Mouse (Mus musculus): ENCODE results near the gene Pgm2. TPM values are rescaled to one million over a fixed set of nuclear protein-coding genes. Genes with fewer than 3 reads are reported as not detected.

Gene Pgm2
- total RNA-seq, 1 experiment from 2014 or later, result 40.6 TPM

- peak; percentile 78 for ATAC-seq (replicated peaks; ENCODE audit: low read depth, poor library complexity, severe bottlenecking)
Measured at GRCm38 (mm10) chr5:64136325-64136724, 43.6 kb downstream of the Pgm2 start.

DNA sequence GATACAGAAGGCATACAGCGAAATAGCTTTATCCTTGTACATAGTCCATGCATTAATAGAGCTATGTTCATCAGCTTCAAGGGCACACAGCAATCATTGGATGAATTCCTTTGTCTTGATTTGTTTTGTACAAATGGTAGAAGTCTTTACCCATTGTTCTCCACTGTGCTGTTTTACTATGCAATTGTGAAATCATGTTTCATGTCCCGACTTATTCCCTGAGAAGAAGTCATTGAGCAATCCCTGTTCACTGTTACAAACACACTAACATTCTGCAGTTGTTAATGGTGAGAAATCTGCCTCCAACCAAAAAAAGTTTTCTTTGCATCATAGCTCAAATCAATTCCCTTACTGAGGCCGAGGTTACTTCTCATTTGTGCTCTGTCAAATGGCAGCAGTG lies 47.5 kb downstream of the Pgm2 start:
- ATAC-seq (replicated peaks; ENCODE audit: low read depth, poor library complexity, severe bottlenecking), result 0 out of 2 replicates have a peak, but pooled peaks have one; percentile 25

- ATAC-seq (replicated peaks; ENCODE audit: low read depth, poor library complexity, severe bottlenecking), result no peak
Measured at GRCm38 (mm10) chr5:64144315-64144714, 51.6 kb downstream of the Pgm2 start.

GRCm38 (mm10) chr5:64146384-64147005 lies 53.7 kb downstream of the Pgm2 start:
- ATAC-seq (replicated peaks; ENCODE audit: low read depth, poor library complexity, severe bottlenecking), result no peak

GRCm38 (mm10) chr5:64149184-64150127 lies 56.7 kb downstream of the Pgm2 start:
- peak; percentile 88 for ATAC-seq (replicated peaks; ENCODE audit: low read depth, poor library complexity, severe bottlenecking)

DNA sequence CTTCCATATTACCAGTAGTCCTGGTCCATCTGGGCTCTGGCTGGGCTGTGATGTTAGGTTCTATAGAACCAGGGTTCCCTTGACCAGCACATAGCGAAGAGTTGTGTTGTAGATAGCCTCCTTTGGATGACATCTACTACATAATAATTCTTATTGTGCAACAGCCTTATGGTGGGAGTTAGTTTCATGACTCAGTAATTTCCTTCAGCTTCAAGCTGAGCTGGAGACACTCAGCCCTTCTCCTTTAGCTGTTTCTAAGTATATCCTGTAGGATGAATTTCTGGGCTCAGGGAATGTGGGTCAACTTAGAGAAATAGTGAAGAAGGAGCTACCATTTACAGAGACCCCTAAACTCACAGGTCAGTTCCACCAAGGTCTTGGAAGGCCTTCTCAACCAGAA lies 60.6 kb downstream of the Pgm2 start:
- no peak for ATAC-seq (replicated peaks; ENCODE audit: low read depth, poor library complexity, severe bottlenecking)

- peak; percentile 69 for ATAC-seq (replicated peaks; ENCODE audit: low read depth, poor library complexity, severe bottlenecking)
Measured at GRCm38 (mm10) chr5:64155861-64156550, 63.3 kb downstream of the Pgm2 start, which contains the start of gene Tbc1d1. Gene Tbc1d1, plus strand, starts transcription at chr5:64156305.

DNA sequence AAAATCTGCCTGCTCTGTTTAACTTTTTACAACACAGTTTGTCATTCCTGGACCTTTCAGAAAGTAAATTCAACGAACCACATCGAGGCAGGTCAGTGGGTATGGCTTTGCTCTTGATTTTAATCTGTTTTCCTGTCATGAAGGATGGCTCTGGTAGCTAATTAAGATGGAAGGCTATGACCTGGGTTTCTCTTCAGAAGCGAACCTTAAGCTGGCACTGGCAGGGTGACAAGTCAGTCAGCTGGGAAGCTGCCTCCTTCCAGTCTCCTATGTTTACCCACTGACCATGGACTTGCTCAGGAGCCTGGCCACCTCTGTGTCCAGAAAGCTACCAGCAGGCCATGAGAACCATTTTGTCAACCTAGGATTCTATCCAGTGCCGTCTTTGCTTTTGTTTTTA lies 63.8 kb downstream of the Pgm2 start:
- no peak for ATAC-seq (replicated peaks; ENCODE audit: low read depth, poor library complexity, severe bottlenecking)

- ATAC-seq (replicated peaks; ENCODE audit: low read depth, poor library complexity, severe bottlenecking), result 0 out of 2 replicates have a peak, but pooled peaks have one; percentile 6
Measured at GRCm38 (mm10) chr5:64157926-64158325, 65.2 kb downstream of the Pgm2 start.

- ATAC-seq (replicated peaks; ENCODE audit: low read depth, poor library complexity, severe bottlenecking), result no peak
Measured at GRCm38 (mm10) chr5:64158501-64158900, 65.8 kb downstream of the Pgm2 start.

DNA sequence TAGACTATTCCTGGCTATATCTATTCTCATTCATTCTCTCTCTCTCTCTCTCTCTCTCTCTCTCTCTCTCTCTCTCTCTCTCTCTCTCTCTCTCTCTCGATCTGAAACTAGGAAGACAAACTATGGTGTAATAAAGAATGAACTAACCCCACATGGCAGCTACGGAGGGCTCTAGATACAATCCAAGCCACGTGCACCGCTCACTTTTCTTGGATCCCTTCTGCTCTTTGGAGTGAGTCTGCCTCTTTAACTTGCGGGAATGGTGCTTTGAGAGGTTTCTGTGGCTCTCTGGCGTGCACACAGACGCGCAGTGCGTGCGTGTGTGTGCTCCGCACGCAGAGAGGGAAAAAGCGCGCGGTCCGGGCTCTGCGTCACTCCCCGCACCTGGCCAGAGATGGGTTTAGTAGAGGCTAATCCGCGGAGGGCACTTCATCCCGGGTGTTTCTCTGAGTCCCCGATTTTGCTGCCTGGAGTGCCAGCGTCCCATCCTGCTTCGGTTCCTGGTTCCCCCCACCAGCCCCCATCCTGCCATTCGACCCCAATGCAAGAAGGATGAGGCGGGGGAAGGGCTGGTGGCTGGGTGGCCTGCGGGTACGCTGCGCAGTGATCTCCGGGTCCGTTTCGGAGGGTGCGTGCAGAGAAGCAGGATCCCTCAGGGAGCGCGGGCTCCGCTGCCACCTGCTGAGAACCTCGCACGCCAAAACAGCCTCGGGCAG lies 66.5 kb downstream of the Pgm2 start:
- no peak for ATAC-seq (replicated peaks; ENCODE audit: low read depth, poor library complexity, severe bottlenecking)

DNA sequence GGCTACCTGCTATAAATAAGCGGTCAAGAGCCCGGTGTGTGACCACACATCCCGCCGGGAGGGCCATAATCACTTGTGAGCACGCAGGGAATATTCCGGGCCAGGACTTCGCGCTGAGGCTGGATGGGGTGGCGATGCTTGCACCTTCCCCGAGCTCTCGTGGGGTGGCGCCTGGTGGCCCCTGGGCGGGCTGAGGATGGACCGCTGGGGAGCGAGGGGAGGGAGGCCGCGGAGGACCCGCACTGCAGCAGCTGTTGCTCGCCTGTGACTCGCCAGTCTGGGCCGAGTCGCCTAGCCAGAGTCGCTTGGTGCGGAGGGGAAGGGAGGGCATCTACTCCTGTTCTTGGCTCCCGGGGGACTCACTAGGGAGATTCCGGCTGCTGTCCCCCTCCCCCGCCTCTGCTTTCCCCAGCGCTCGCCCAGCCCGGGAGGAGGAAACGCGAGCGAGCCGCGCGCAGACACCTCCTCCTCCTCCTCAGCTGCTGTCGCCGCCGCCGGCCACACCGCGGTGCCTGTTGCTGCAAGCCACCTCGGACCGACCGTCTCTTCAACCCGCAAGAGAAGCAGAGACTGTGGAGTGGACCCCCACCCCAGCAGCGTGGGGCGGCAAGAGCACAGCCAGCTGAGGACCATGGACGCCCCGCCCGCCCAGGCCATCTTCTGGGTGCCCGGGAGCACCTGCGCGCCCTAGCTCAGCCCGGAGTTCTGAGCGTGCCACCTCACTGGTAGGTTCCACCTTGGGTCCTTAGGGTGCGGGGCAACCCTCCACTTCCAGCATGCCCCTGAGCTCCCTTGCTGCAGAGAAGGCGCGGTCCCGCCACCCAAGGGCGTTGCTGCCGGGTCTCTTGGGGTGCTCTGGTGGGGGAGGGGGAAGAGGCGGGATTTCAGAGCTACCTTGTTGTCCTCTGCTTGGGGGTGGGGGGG lies 67.3 kb downstream of the Pgm2 start:
- ATAC-seq (replicated peaks; ENCODE audit: low read depth, poor library complexity, severe bottlenecking), result peak; percentile 45

DNA sequence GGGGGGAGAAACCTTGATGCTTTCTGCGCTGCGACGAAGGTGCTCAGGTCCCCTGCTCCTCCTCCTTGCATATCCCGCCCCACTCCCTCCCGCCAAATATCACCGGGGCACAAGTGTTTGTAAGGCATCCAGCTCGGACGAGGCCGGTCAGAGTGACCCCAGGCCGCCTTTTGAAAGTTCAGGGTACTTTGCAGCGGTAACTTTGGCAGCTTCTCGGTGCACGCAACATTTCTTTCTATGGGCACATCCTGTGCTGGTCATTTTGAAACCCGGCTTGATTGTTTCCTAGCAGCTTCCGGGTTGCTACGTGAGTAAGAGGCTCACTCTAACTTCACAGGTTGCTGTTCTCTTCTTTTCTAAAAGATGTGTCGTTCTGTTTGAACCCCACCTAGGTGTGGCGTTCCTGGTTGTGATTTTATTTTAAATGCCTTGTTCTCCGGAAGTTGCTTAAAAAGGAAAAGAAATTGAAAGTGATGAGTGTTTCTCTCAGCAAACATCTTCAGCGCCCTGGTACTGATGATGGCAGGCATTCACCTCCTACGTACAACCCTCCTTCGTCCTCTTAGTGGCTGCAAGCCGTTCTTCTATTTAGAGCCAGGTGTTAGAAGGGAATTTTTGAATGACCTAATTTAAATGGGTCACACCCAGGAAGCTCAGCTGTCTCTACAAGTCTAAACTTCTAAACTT lies 68.1 kb downstream of the Pgm2 start:
- no peak for ATAC-seq (replicated peaks; ENCODE audit: low read depth, poor library complexity, severe bottlenecking)

DNA sequence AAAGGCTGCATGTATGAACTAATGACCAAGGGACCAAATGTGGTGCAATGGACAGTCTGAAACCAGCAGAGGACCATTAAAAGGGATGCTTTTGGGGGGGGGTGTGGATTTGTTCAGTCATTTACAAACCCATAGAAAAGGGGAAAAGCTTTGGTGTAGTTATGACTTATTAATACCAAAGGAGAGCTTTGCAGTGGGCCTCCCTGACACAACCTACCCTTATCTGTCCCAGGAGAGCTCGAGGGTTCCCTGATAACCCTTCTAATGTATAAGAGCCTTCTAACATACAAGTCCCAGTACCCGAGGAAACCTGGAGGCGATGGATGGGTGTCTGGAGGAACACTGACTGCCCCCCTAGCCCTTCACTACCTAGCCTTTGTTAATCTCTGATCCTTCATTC lies 69.2 kb downstream of the Pgm2 start:
- ATAC-seq (replicated peaks; ENCODE audit: low read depth, poor library complexity, severe bottlenecking), result no peak

GRCm38 (mm10) chr5:64162582-64162981 lies 69.8 kb downstream of the Pgm2 start:
- ATAC-seq (replicated peaks; ENCODE audit: low read depth, poor library complexity, severe bottlenecking), result no peak

GRCm38 (mm10) chr5:64164414-64164813 lies 71.7 kb downstream of the Pgm2 start:
- no peak for ATAC-seq (replicated peaks; ENCODE audit: low read depth, poor library complexity, severe bottlenecking)

DNA sequence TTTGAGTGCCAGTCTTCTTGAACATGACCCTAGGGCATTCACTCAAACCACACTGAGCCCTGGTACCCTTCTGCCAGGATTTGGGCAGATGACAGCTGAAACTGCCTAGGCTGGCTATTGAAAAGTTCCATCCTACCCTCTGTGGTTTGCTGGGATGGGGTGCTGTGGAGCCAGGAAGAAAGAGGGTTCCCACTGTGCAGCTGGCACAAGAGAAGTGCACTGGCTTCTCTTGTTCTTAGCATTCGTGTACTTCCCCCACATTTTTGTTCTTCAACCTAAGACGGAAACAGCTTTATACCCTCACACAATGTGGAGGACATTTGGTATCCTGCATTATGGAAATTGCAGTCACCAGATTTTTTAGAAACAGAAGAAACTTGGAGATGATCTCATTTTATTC lies 73.1 kb downstream of the Pgm2 start:
- no peak for ATAC-seq (replicated peaks; ENCODE audit: low read depth, poor library complexity, severe bottlenecking)

GRCm38 (mm10) chr5:64168990-64169540 lies 76.3 kb downstream of the Pgm2 start:
- no peak for ATAC-seq (replicated peaks; ENCODE audit: low read depth, poor library complexity, severe bottlenecking)
